Mouse (Mus musculus): ENCODE measurements at regions not wholly inside any gene's neighbourhood (a gene's known extent, or its start where the extent isn't known, plus 50 kb on each side); places are given as distances from the start of the nearest gene placed in this dataset.

DNA sequence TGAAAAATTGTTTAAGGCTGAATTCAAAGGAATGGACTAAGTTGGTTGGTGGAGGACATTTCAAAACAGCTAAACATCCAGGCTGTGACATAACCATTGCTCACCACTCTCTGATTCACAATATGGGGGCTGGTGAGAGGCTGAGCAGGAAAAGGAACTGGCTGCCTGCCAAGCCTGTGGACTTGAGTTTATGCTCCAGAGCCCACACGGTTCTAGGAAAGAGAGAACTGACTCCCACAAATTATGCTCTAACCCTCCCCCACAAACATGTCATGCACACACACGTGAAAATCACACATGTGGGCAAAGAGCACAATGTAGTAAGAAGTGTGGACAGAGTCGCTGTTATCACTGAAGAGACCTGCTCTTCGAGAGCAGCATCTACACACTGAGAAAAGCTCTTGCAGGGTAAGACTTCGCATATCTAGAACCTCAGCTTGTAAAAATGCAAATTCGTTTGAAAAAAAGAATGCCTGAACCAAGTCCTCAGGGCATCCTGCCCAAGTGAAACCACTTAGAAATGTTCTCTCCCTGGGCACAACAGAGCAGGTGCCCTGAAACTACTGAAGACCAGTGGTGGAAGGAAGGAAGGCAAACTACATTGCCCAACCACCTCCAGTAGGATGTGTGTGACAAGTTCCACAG, 118.9 kb upstream of the Qrfpr start:
- Histone ChIP-seq H3K4me2 (ENCODE audit: low read depth, low read length, severe bottlenecking) (no peak overlapping the region), H3K4me3 (ENCODE audit: low read depth, low read length) (no peak overlapping the region), H3K27me3 (ENCODE audit: control insufficient read depth, insufficient read depth, low read length) (no peaks in the 10 kb centered on the region), H3K4me1 (replicated peaks; ENCODE audit: control insufficient read depth, insufficient read depth, low read length) (no peaks in the 10 kb centered on the region), H3K9me3 (ENCODE audit: control insufficient read depth, low read length) (no peaks in the 10 kb centered on the region), H3K9ac (ENCODE audit: low read length) (no peak overlapping the region), H3K27ac (ENCODE audit: low read depth, low read length) (no peak overlapping the region), H3K36me3 (ENCODE audit: control insufficient read depth, insufficient read depth, low read length) (no peaks in the 10 kb centered on the region)
- DNase-seq (ENCODE audit: low spot score) (no peak), ATAC-seq (replicated peaks; ENCODE audit: low FRiP score) (no peak)
- 85% methylated on average over 6 of the region's 6 CpGs for WGBS

DNA sequence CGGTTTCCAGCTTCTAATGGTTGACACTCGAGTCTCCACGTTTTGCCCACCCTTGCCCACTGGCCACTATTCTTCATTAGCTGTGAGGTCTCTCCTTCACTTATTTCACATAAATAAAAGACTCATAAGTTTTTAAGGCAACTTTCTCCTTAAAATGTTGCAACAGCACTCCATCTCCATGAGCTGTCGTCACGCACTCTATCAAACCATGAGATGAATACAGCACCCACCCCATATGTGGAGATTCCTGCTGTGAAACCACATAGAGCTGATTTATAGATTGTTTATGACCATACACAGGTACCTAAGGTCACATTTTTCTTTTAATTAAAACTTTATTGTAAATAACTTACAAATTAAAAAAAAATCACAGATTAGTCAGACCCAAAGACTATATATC, 117.5 kb upstream of the Qrfpr start:
- 92% methylated on average over 5 of the region's 5 CpGs for WGBS
- no peaks in the 10 kb centered on the region for H3K36me3 ChIP-seq (ENCODE audit: control insufficient read depth, insufficient read depth, low read length)
- no peak for DNase-seq (ENCODE audit: low spot score)
- no peak overlapping the region for H3K4me3 ChIP-seq (ENCODE audit: low read depth, low read length)
- H3K4me1 ChIP-seq (replicated peaks; ENCODE audit: control insufficient read depth, insufficient read depth, low read length), result no peaks in the 10 kb centered on the region
- H3K4me2 ChIP-seq (ENCODE audit: low read depth, low read length, severe bottlenecking), result no peak overlapping the region
- H3K27ac ChIP-seq (ENCODE audit: low read depth, low read length), result no peak overlapping the region
- H3K9ac ChIP-seq (ENCODE audit: low read length), result no peak overlapping the region
- H3K27me3 ChIP-seq (ENCODE audit: control insufficient read depth, insufficient read depth, low read length), result no peaks in the 10 kb centered on the region
- H3K9me3 ChIP-seq (ENCODE audit: control insufficient read depth, low read length), result no peaks in the 10 kb centered on the region
- ATAC-seq (replicated peaks; ENCODE audit: low FRiP score), result no peak

DNA sequence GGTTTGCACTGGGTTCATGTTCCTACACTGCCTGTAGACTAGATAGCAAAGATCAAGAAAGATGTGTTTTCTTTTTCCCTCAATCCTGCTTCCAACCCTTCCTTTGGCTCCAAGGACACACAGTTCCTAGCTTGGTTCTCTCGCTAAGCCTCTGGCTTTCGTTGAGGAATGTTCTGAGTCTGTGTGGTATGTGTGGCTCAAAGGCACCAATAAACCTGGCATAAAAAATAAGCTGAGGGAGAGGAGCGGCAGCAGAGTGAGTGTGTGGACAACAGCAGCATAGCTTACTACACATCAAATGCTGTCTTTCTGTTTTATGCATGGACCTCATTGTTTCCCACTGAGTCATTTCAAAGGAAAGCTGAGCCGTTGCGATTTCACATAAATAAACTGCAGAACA, 112.2 kb upstream of the Qrfpr start:
- H3K4me2 ChIP-seq (ENCODE audit: low read depth, low read length, severe bottlenecking), result no peak overlapping the region
- no peaks in the 10 kb centered on the region for H3K4me1 ChIP-seq (replicated peaks; ENCODE audit: control insufficient read depth, insufficient read depth, low read length)
- H3K27me3 ChIP-seq (ENCODE audit: control insufficient read depth, insufficient read depth, low read length), result no peaks in the 10 kb centered on the region
- no peak for ATAC-seq (replicated peaks; ENCODE audit: low FRiP score)
- DNase-seq (ENCODE audit: low spot score), result no peak
- 87% methylated on average over 5 of the region's 5 CpGs for whole genome bisulfite sequencing
- no peaks in the 10 kb centered on the region for H3K9me3 ChIP-seq (ENCODE audit: control insufficient read depth, low read length)
- no peaks in the 10 kb centered on the region for H3K36me3 ChIP-seq (ENCODE audit: control insufficient read depth, insufficient read depth, low read length)
- no peak overlapping the region for H3K9ac ChIP-seq (ENCODE audit: low read length)
- no peak overlapping the region for H3K27ac ChIP-seq (ENCODE audit: low read depth, low read length)
- no peak overlapping the region for H3K4me3 ChIP-seq (ENCODE audit: low read depth, low read length)

DNA sequence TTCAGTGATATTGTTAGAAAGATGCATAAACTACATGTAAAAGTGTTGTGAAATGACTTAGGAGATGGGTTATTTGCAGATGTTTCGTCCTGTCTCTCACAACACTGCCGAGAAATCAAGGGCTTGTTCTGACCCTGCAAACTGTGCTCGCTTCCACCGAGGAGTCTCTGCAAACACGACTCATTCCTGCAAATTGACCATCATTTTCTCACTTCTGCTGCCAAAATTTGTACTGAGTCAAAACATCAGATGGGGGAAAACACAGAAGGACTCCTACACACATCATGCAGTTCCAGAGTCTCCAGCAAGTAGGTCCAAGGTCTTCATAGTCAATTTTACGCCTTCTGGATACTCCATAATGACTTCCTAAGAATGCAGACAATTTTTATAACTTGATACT, 109.9 kb upstream of the Qrfpr start:
- no peak overlapping the region for H3K27ac ChIP-seq (ENCODE audit: low read depth, low read length)
- H3K36me3 ChIP-seq (ENCODE audit: control insufficient read depth, insufficient read depth, low read length), result no peaks in the 10 kb centered on the region
- no peaks in the 10 kb centered on the region for H3K27me3 ChIP-seq (ENCODE audit: control insufficient read depth, insufficient read depth, low read length)
- no peaks in the 10 kb centered on the region for H3K4me1 ChIP-seq (replicated peaks; ENCODE audit: control insufficient read depth, insufficient read depth, low read length)
- no peak overlapping the region for H3K4me2 ChIP-seq (ENCODE audit: low read depth, low read length, severe bottlenecking)
- H3K4me3 ChIP-seq (ENCODE audit: low read depth, low read length), result no peak overlapping the region
- H3K9me3 ChIP-seq (ENCODE audit: control insufficient read depth, low read length), result no peaks in the 10 kb centered on the region
- 87% methylated on average over 6 of the region's 6 CpGs for WGBS
- no peak overlapping the region for H3K9ac ChIP-seq (ENCODE audit: low read length)
- ATAC-seq (replicated peaks; ENCODE audit: low FRiP score), result no peak
- no peak for DNase-seq (ENCODE audit: low spot score)

DNA sequence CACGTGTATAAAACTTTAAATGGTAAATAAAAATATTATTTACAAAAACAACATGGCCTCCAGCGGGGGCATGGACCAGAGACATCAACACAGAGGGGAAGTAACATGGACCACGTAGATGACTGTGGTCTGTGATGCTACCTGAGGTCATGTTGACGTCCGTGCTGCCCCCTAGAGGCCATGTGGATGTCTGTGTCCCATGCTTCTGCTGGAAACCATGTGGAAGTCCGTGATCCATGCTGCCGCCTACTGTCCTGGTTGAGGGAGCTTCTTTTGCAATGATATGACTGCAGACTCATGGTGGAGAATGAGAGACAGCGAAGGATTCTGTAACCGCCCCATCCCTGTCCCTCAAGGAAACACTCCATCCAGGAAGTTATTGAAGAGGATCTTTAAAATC, 108.5 kb upstream of the Qrfpr start:
- Histone ChIP-seq H3K4me1 (replicated peaks; ENCODE audit: control insufficient read depth, insufficient read depth, low read length) (no peaks in the 10 kb centered on the region), H3K4me2 (ENCODE audit: low read depth, low read length, severe bottlenecking) (no peak overlapping the region), H3K9ac (ENCODE audit: low read length) (no peak overlapping the region), H3K4me3 (ENCODE audit: low read depth, low read length) (no peak overlapping the region), H3K9me3 (ENCODE audit: control insufficient read depth, low read length) (no peaks in the 10 kb centered on the region), H3K36me3 (ENCODE audit: control insufficient read depth, insufficient read depth, low read length) (no peaks in the 10 kb centered on the region), H3K27ac (ENCODE audit: low read depth, low read length) (no peak overlapping the region), H3K27me3 (ENCODE audit: control insufficient read depth, insufficient read depth, low read length) (no peaks in the 10 kb centered on the region)
- DNase-seq (ENCODE audit: low spot score) (peak; percentile 78), ATAC-seq (replicated peaks; ENCODE audit: low FRiP score) (no peak)
- 22% methylated on average over 9 of the region's 9 CpGs for WGBS

DNA sequence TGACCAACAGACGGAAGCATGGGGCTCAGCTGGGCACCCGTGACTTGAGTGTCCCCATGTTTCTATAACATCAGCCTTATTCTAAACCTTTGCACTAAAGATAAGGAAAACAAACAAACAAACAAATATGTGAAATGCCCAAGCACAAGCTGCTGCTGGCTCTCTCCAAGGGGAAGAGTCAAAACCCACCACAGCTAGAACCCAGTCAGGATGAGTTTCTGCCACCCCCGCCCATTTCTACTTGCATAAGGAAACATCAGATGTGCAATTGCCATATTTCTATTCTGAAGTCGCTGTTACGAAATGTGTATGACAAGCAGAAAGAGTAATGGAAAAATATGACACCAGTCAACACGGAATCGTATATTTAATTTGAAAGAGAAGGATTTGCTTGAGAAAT, 107.5 kb upstream of the Qrfpr start:
- 93% methylated on average over 7 of the region's 7 CpGs for WGBS
- H3K4me1 ChIP-seq (replicated peaks; ENCODE audit: control insufficient read depth, insufficient read depth, low read length), result no peaks in the 10 kb centered on the region
- H3K4me3 ChIP-seq (ENCODE audit: low read depth, low read length), result no peak overlapping the region
- no peaks in the 10 kb centered on the region for H3K27me3 ChIP-seq (ENCODE audit: control insufficient read depth, insufficient read depth, low read length)
- H3K9ac ChIP-seq (ENCODE audit: low read length), result no peak overlapping the region
- H3K36me3 ChIP-seq (ENCODE audit: control insufficient read depth, insufficient read depth, low read length), result no peaks in the 10 kb centered on the region
- no peak for DNase-seq (ENCODE audit: low spot score)
- H3K27ac ChIP-seq (ENCODE audit: low read depth, low read length), result no peak overlapping the region
- ATAC-seq (replicated peaks; ENCODE audit: low FRiP score), result no peak
- H3K9me3 ChIP-seq (ENCODE audit: control insufficient read depth, low read length), result no peaks in the 10 kb centered on the region
- no peak overlapping the region for H3K4me2 ChIP-seq (ENCODE audit: low read depth, low read length, severe bottlenecking)

DNA sequence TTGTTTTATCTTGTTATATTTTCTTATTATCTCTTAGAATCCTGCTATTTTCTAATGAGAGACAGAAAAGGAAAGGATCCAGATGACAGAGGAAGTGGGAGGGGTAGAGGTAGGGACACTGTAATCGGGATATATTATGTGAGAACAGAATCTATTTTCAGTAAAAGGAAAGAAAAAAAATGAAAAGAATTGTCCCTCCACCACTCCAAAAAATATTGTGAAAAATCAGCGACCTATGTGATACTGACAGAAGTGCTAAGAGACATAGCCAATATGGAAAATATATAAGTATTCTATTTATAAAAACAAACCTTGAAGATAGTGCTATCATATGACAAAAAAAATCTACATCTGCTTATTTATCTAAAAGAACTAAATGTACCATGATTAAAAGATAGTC, 106.8 kb upstream of the Qrfpr start:
- Histone ChIP-seq H3K4me3 (ENCODE audit: low read depth, low read length) (no peak overlapping the region), H3K9me3 (ENCODE audit: control insufficient read depth, low read length) (no peaks in the 10 kb centered on the region), H3K9ac (ENCODE audit: low read length) (no peak overlapping the region), H3K36me3 (ENCODE audit: control insufficient read depth, insufficient read depth, low read length) (no peaks in the 10 kb centered on the region), H3K4me2 (ENCODE audit: low read depth, low read length, severe bottlenecking) (no peak overlapping the region), H3K4me1 (replicated peaks; ENCODE audit: control insufficient read depth, insufficient read depth, low read length) (no peaks in the 10 kb centered on the region), H3K27ac (ENCODE audit: low read depth, low read length) (no peak overlapping the region), H3K27me3 (ENCODE audit: control insufficient read depth, insufficient read depth, low read length) (no peaks in the 10 kb centered on the region)
- DNase-seq (ENCODE audit: low spot score) (no peak), ATAC-seq (replicated peaks; ENCODE audit: low FRiP score) (no peak)
- 84% methylated on average over 2 of the region's 2 CpGs for WGBS

DNA sequence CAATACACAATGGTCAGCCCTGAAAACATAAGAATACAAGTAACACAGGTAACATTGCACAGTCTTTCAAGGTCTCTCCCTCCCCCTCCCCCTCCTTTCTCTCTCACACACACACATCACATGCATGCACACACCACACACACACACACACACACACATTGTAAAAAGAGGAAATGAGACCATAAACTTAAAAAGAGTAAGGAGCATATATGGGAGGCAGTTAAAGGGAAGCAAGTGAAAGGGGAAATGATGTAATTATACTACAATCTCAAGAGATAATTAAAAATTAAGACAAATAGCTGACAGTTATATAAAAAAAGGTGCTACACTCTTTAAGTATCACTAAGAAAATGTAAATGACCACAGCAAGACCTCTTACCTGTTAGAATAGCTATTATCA, 96.5 kb upstream of the Qrfpr start:
- Histone ChIP-seq H3K27ac (ENCODE audit: low read depth, low read length) (no peak overlapping the region), H3K36me3 (ENCODE audit: control insufficient read depth, insufficient read depth, low read length) (no peaks in the 10 kb centered on the region), H3K9me3 (ENCODE audit: control insufficient read depth, low read length) (no peaks in the 10 kb centered on the region), H3K9ac (ENCODE audit: low read length) (no peak overlapping the region), H3K4me2 (ENCODE audit: low read depth, low read length, severe bottlenecking) (no peak overlapping the region), H3K27me3 (ENCODE audit: control insufficient read depth, insufficient read depth, low read length) (no peaks in the 10 kb centered on the region), H3K4me1 (replicated peaks; ENCODE audit: control insufficient read depth, insufficient read depth, low read length) (no peaks in the 10 kb centered on the region), H3K4me3 (ENCODE audit: low read depth, low read length) (no peak overlapping the region)
- no peak for ATAC-seq (replicated peaks; ENCODE audit: low FRiP score)
- no peak for DNase-seq (ENCODE audit: low spot score)

DNA sequence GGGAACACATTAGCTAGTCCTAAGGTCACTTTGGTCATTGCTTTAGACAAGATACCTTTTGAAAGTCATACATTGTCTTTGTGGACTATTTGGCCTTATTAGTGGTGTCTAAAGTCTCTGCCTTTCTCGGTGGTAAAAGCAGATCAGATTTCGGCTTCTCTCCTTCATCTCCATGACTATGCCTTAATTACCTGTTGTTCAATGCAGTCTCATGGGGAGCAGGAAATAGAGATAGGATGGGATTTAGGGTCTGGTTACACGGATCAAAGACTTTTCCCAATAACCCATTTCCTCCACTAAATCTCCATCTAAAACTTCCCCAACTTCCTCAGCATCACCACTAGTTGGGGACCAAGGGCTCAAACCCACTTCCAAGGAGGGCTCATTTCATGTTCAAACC, 89.2 kb upstream of the Qrfpr start:
- Histone ChIP-seq H3K27me3 (ENCODE audit: control insufficient read depth, insufficient read depth, low read length) (no peaks in the 10 kb centered on the region), H3K36me3 (ENCODE audit: control insufficient read depth, insufficient read depth, low read length) (no peaks in the 10 kb centered on the region), H3K9me3 (ENCODE audit: control insufficient read depth, low read length) (no peaks in the 10 kb centered on the region), H3K4me1 (replicated peaks; ENCODE audit: control insufficient read depth, insufficient read depth, low read length) (no peaks in the 10 kb centered on the region), H3K9ac (ENCODE audit: low read length) (no peak overlapping the region), H3K27ac (ENCODE audit: low read depth, low read length) (no peak overlapping the region), H3K4me3 (ENCODE audit: low read depth, low read length) (no peak overlapping the region), H3K4me2 (ENCODE audit: low read depth, low read length, severe bottlenecking) (no peak overlapping the region)
- DNase-seq (ENCODE audit: low spot score), result no peak
- 3% methylated on average over 3 of the region's 3 CpGs for WGBS
- ATAC-seq (replicated peaks; ENCODE audit: low FRiP score), result no peak
